Mouse (Mus musculus) urinary bladder, postnatal 14 days (tissue): Measurements from ENCODE around the gene Osgin1.
A peak's percentile ranks its signal among the peaks of the same experiment; 100 is the strongest.

Source experiments
- DNase-seq: peaks from one replicate; pipeline ENCODE4 v3.0.0; 2021; ENCODE audit warnings: low spot score

Gene Osgin1

GRCm38 (mm10) chr8:119442013-119442412 lies 8.1 kb downstream of the Osgin1 start:
- DNase-seq = no peak

DNA sequence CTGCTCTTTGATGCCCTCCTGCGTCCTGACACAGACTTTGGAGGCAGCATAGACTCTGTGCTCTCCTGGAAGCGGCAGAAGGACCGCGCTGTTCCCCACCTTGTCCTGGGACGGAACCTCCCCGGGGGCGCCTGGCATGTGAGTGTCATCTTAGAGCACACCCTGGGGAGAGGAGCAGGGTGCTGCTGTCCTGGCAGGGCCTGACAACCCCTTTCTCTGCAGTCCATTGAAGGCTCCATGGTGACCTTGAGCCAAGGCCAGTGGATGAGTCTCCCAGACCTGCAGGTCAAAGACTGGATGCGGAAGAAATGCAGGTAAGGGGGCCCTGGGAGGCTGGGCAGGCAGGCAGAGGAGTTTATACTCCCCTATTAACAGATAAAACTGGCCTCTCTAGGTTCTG lies 9.0 kb downstream of the Osgin1 start:
- no peak for DNase-seq

- DNase-seq = peak; percentile 86
These were observed 12.5 kb downstream of the Osgin1 start, which contains the start of gene Necab2 for GRCm38 (mm10) chr8:119446211-119446989. Gene Necab2 (plus strand): TSS chr8:119446719.

DNA sequence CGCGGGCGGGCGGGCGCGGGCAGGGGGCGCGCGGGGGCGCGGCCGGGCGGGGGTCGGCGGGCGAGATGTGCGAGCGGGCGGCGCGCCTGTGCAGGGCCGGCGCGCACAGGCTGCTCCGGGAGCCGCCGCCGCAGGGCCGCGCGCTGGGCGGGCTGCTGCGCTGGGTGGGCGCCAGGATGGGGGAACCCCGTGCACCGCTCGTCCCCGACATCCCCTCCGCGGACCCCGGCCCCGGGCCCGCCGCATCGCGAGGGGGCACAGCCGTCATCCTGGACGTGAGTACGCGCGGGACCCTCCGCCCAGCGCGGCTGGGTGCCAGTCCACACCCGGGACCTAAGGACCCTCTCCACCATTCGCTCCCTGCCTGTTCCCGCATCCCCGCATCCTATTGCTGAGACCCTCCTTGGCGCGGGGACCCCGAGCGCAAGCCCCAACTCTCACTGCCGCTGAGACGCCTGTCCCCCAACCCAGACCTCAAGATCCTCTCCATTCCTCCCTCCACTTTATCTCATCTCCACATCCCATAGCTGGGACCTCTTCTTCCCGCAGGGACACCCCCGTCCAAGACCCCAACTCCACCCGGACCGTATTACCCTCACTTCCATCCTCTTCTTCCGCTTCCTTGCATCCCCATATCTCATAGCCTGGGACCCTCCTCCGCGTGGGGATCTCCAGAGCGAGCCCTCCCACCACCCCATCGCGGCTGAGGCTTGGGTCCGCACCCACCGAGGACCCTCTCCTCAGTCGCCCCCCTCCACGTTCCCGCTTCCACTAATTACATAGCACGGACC lies 13.3 kb downstream of the Osgin1 start:
- DNase-seq = no peak

GRCm38 (mm10) chr8:119447781-119448170 lies 13.9 kb downstream of the Osgin1 start:
- no peak for DNase-seq

- DNase-seq = no peak
These were observed 15.7 kb downstream of the Osgin1 start for GRCm38 (mm10) chr8:119449627-119450026.

DNA sequence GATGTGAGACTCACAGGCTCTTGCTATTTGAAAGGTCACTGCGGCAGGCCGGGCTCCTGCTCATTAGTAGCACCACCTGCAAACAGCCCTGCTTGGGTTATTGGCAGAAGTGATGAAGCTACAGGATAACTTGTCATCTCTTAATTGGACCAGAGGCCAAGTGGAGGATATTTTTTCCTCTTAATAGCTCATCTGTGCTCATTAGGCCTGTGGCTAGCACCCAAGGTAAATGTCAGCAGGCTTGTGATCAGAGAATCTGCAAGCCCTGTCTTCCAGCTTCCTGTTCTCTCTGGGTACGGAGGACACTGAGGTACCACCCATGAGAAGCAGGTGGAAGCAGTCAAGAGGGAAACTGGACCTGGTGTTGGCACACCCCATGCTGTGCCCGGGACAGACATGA lies 17.2 kb downstream of the Osgin1 start:
- no peak for DNase-seq

GRCm38 (mm10) chr8:119452919-119453318 lies 19.0 kb downstream of the Osgin1 start:
- DNase-seq = no peak

DNA sequence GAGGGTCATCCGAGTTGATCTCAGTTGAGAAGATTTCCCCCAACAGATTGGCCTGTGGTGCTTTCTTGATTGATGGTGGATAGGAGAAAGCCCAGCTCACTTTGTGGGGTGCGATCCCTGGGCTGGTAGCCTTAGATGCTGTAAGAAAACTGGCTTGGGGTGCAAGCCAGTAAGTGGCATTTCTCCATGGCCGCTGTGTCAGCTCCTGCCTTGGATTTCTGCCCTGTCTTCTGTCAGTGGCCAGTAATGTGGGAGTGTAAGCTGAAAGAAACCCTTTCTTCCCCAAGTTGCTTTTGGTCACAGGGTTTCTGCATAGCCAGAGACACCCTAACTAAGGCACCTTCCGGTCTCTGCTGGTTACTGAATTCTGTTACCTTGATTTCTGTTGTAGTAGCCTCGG lies 22.1 kb downstream of the Osgin1 start:
- DNase-seq = no peak

- DNase-seq = no peak
These were observed 25.8 kb downstream of the Osgin1 start for GRCm38 (mm10) chr8:119459724-119460123.

DNA sequence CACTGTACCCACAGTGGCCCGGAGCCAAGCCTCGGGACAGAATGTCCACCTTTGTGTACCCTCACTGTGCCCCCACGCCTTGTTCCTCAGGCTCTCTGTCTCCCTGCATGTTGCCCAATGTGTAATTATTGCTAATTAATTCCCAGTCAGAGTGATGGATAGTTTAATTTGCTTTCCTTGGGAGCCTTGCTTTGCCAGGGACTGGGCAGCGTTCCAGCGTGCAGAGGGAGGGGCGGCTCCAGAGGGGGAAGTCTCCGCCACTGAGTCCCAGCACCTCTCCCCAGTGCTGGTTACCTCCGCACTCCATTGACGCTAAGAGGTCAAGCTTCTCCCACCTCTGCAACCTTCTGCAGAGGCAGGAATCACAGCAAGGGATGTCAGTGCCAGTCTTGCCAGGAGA lies 27.4 kb downstream of the Osgin1 start:
- no peak for DNase-seq

DNA sequence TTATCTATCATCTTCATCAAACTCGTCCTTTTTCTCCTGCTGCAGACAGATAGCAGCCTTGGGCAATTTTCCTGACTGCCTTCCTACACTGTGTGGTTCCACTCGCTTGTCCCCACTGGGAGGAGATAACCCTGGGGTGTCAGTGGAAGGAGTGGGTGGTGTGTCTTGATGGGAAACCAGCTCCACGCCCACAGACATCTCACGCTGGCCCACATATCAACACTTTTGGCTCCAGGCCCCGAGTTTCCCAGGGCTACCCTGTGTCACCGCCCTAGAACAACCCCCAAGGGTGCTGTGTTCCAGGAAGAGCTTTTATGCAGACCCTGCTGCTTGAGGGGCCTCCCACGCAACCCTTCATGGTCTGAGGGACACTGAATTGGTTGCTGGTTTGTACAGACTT lies 29.8 kb downstream of the Osgin1 start:
- no peak for DNase-seq

DNA sequence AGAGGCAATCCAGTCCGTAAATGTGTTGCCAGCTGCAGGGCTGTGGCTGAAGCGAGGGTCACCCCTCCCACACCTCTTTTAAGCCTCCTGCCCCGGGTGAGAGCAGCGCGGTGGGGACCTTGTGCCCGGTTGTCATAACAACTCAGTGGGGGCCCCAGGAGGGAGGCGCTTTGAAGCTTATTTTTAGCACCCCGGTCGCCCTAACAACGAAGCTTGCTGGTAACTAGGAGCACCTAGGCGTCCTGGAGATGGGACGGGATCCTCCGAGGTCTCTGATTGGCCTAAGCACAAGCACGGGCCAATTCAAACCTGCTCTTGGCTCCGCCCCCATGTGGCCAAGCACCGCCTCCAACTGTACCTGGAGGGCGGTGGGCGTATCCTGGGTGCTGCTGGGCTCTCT lies 32.2 kb downstream of the Osgin1 start:
- DNase-seq = no peak

DNA sequence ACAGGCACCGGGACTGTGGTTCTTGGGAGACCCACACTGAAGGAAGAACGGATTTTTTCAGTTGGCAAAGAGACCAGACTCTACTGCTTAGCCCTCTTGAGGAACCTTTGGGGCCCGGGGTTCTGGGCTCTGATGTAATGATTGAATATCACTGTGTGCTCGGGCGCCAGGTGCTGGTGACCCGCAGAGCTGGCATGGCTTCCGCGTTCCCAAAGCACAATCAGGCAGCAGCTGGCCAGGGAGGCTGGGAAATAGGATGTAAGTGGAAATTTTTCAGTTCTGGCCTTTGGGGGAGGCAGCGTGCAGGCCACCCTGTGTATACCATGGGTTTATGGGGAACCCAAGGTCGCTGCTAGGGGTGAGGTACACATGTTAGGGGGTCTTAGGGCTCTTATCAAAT lies 32.9 kb downstream of the Osgin1 start:
- DNase-seq = no peak

DNA sequence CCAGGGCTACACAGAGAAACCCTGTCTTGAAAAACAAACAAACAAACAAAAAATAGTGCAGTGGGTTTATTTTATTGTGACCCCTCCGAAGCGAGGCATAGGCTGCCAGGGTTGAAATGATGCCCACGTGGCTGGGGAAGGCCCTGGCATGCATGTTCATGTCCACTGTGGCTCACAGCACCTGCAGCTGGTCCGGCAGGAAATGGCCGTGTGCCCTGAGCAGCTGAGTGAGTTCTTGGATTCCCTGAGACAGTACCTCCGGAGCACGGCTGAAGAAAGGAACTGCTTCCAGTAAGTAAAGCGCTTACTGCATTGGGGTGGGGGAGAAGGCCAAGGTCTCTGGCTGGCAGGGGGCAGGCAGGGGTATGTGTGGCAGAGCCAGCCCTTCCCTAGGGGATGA lies 34.2 kb downstream of the Osgin1 start:
- DNase-seq = no peak

DNA sequence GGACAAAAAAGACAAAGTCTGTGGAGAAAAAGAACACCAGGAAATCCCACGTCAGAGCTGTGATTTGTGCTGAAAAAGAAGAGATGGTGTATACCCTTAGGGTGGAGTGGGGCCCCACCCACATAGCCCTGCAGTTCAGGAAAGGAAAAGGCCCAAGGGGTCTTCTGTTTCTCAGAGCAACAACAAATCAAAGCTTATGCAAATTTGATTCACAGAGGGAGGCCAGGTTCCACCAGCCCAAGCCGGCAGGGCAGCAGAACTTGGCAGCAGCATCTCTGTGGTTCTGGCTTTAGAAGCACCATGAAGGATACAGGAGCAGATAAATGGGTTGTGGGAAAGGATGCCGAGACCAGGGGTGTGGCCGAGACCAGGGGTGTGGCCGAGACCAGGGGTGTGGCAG lies 44.8 kb downstream of the Osgin1 start:
- DNase-seq = no peak

- no peak for DNase-seq
These were observed 50.4 kb downstream of the Osgin1 start for GRCm38 (mm10) chr8:119484145-119484896.

GRCm38 (mm10) chr8:119487093-119487492 lies 53.2 kb downstream of the Osgin1 start:
- no peak for DNase-seq
